Mouse (Mus musculus): ENCODE measurements around the gene Atp8b2.

The Atp8b2 gene

GRCm38 (mm10) chr3:89898011-89898410, 65.3 kb downstream of the Atp8b2 start:
- DNase-seq: no peak

- no peak for DNase-seq
Measured at GRCm38 (mm10) chr3:89897204-89897796, 66.0 kb downstream of the Atp8b2 start.

- DNase-seq: no peak
Measured at GRCm38 (mm10) chr3:89896571-89896970, 66.7 kb downstream of the Atp8b2 start.

- no peak for DNase-seq
Measured at GRCm38 (mm10) chr3:89892517-89893106, 70.7 kb downstream of the Atp8b2 start.

- no peak for DNase-seq
Measured at GRCm38 (mm10) chr3:89891696-89892095, 71.6 kb downstream of the Atp8b2 start.

GRCm38 (mm10) chr3:89889841-89890430, 73.4 kb downstream of the Atp8b2 start:
- no peak for DNase-seq

Measured in thymus, postnatal 4 days (tissue).